Mouse (Mus musculus) forebrain, embryonic 12.5 days (tissue): ENCODE results near the gene Pcdh8. TPM values are rescaled to one million over a fixed set of nuclear protein-coding genes. Genes with fewer than 3 reads are reported as not detected.

Experiments
- ATAC-seq: fragments of 200-750 bp; cut with Nextera tagmentation; 2 replicates; pipeline ENCODE4 v1.8.0; 2017; ENCODE audit warnings: moderate TSS enrichment; ENCODE audit not compliant: low FRiP score
- H3K27ac ChIP-seq: fragments of 300-500 bp; sonication (generic); 2 replicates; pipeline ENCODE4 v1.5.1; 2016; ENCODE audit warnings: mild to moderate bottlenecking
- H3K27me3 ChIP-seq: fragments of 300-500 bp; sonication (generic); 2 replicates; pipeline ENCODE4 v1.6.1; 2016; ENCODE audit warnings: mild to moderate bottlenecking
- H3K36me3 ChIP-seq: fragments of 300-500 bp; sonication (generic); replicated peaks from 2 replicates; pipeline ENCODE4 v1.6.1; 2016; ENCODE audit warnings: mild to moderate bottlenecking
- H3K4me1 ChIP-seq: fragments of 300-500 bp; sonication (generic); 2 replicates; pipeline ENCODE4 v1.6.1; 2016
- H3K4me2 ChIP-seq: fragments of 300-500 bp; sonication (generic); 2 replicates; pipeline ENCODE4 v1.6.1; 2016; ENCODE audit warnings: mild to moderate bottlenecking, moderate library complexity
- H3K4me3 ChIP-seq: fragments of 300-500 bp; sonication (generic); replicated peaks from 2 replicates; pipeline ENCODE4 v1.5.1; 2016; ENCODE audit warnings: mild to moderate bottlenecking
- H3K9ac ChIP-seq: fragments of 300-500 bp; sonication (generic); 2 replicates; pipeline ENCODE4 v1.6.1; 2016; ENCODE audit warnings: mild to moderate bottlenecking
- H3K9me3 ChIP-seq: fragments of 300-500 bp; sonication (generic); 2 replicates; pipeline ENCODE4 v1.6.1; 2016
- WGBS: fragments of 180-500 bp; shearing (Covaris S2); methylation state at CpG from one replicate; pipeline ENCODE4 v1.1.7; 2016; 5-methylcytosine and 5-hydroxymethylcytosine counted together
- microRNA counts: library from miRNA; unstranded; fragments of <30 nt; microRNA quantifications from one replicate; lab custom pipeline; 2017
- microRNA-seq: library from miRNA; unstranded; fragments of <30 nt; microRNA quantifications from one replicate; pipeline ENCODE4, GENCODE M21; 2017
- polyA plus RNA-seq: library from polyadenylated mRNA; unstranded; fragments of >200 nt; fragmentation: Nextera tagmentation; extraction: Ambion mirVana; gene quantifications from 2 replicates; pipeline ENCODE4 v1.2.1, GENCODE M21; 2016

Pcdh8 gene
- polyA plus RNA-seq, 1 experiment from 2014 or later, result 26.7 TPM

DNA sequence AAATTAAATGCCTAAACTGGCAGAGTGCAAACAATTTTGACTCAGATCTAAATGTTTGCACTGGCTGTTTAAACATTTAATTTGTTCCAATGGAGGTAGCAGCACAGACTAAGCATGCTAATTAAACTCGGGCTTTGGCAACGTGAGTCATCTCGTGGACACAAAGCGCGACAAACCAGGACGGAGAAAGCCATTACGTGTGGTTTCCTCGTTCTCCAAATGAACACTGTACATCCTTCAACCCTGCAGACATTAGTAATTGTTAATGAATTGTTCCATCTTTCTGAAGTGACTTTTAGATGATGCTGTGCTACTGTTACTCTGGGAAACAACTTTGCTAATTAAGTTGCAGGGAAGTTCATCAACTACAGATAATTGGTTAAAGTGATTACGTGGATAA lies 32.7 kb downstream of the Pcdh8 start:
- ATAC-seq, result peak; percentile 27; the same call in 1 of the 2 replicates
- Histone ChIP-seq H3K9me3 (no peaks in the 10 kb centered on the region), H3K27ac (no peak overlapping the region), H3K4me1 (0 out of 2 replicates have a peak, but pooled peaks cover 4% of the 10 kb centered on the region), H3K27me3 (no peaks in the 10 kb centered on the region), H3K4me2 (no peak overlapping the region), H3K9ac (no peak overlapping the region), H3K36me3 (no peaks in the 10 kb centered on the region), H3K4me3 (no peak overlapping the region)
- WGBS, result 65% methylated on average over 9 of the region's 9 CpGs

GRCm38 (mm10) chr14:79737642-79738379 lies 33.3 kb downstream of the Pcdh8 start:
- Histone ChIP-seq H3K27ac (no peak overlapping the region), H3K9me3 (no peaks in the 10 kb centered on the region), H3K4me1 (0 out of 2 replicates have a peak, but pooled peaks cover 4% of the 10 kb centered on the region), H3K4me3 (no peak overlapping the region), H3K27me3 (no peaks in the 10 kb centered on the region), H3K9ac (no peak overlapping the region), H3K4me2 (no peak overlapping the region), H3K36me3 (no peaks in the 10 kb centered on the region)
- 64% methylated on average over 9 of the region's 9 CpGs for WGBS
- 0 out of 2 replicates have a peak, but pooled peaks have one; percentile 34 for ATAC-seq

DNA sequence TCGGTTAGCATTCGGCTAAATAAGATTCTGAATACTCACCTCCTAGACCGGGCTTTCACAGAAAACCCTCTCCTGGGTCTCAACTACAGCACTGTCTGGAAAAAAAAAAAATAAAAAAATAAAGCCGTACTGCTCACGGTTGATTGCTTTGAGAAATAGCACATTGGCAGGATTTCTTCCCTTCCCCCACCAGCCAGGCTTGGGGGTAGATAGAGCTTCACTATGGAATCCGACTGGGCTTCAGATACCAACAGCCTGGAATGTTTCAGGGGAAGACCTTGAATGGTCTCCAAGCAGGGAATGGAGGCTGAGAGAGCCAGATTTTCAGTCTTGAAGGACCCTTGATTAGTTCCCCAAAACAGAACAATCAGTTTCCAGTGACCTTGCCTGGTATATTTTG lies 34.3 kb downstream of the Pcdh8 start:
- no peak overlapping the region for H3K4me2 ChIP-seq
- no peak overlapping the region for H3K4me3 ChIP-seq
- no peak overlapping the region for H3K9ac ChIP-seq
- H3K9me3 ChIP-seq, result no peaks in the 10 kb centered on the region
- no peak for ATAC-seq
- WGBS, result 68% methylated on average over 6 of the region's 6 CpGs
- no peaks in the 10 kb centered on the region for H3K36me3 ChIP-seq
- H3K4me1 ChIP-seq, result 0 out of 2 replicates have a peak, but pooled peaks cover 4% of the 10 kb centered on the region
- H3K27me3 ChIP-seq, result no peaks in the 10 kb centered on the region
- H3K27ac ChIP-seq, result no peak overlapping the region

- 86% methylated on average over 6 of the region's 6 CpGs for WGBS
- 0 out of 2 replicates have a peak, but pooled peaks cover 4% of the 10 kb centered on the region for H3K4me1 ChIP-seq
- H3K4me3 ChIP-seq, result no peak overlapping the region
- ATAC-seq, result no peak
- no peak overlapping the region for H3K4me2 ChIP-seq
- no peak overlapping the region for H3K27ac ChIP-seq
- H3K27me3 ChIP-seq, result no peaks in the 10 kb centered on the region
- no peak overlapping the region for H3K9ac ChIP-seq
- H3K9me3 ChIP-seq, result no peaks in the 10 kb centered on the region
- H3K36me3 ChIP-seq, result no peaks in the 10 kb centered on the region
Observed at GRCm38 (mm10) chr14:79733501-79733900, 37.6 kb downstream of the Pcdh8 start.

GRCm38 (mm10) chr14:79728811-79729210 lies 42.3 kb downstream of the Pcdh8 start:
- WGBS, result 68% methylated on average over 6 of the region's 6 CpGs
- H3K27ac ChIP-seq, result no peak overlapping the region
- H3K4me3 ChIP-seq, result no peak overlapping the region
- no peaks in the 10 kb centered on the region for H3K9me3 ChIP-seq
- H3K4me2 ChIP-seq, result no peak overlapping the region
- no peaks in the 10 kb centered on the region for H3K27me3 ChIP-seq
- H3K4me1 ChIP-seq, result peaks cover 16% of the 10 kb centered on the region
- H3K9ac ChIP-seq, result no peak overlapping the region
- no peaks in the 10 kb centered on the region for H3K36me3 ChIP-seq
- no peak for ATAC-seq

- H3K4me2 ChIP-seq, result 0 out of 2 replicates have a peak overlapping the region, but pooled peaks have one; percentile 8
- no peaks in the 10 kb centered on the region for H3K27me3 ChIP-seq
- no peaks in the 10 kb centered on the region for H3K9me3 ChIP-seq
- peak overlapping the region; percentile 68 for H3K27ac ChIP-seq
- ATAC-seq, result peak; percentile 79
- WGBS, result 61% methylated on average over 18 of the region's 18 CpGs
- H3K4me1 ChIP-seq, result peaks cover 35% of the 10 kb centered on the region
- no peaks in the 10 kb centered on the region for H3K36me3 ChIP-seq
- no peak overlapping the region for H3K4me3 ChIP-seq
- H3K9ac ChIP-seq, result no peak overlapping the region
Observed at GRCm38 (mm10) chr14:79724002-79724681, 47.0 kb downstream of the Pcdh8 start.

DNA sequence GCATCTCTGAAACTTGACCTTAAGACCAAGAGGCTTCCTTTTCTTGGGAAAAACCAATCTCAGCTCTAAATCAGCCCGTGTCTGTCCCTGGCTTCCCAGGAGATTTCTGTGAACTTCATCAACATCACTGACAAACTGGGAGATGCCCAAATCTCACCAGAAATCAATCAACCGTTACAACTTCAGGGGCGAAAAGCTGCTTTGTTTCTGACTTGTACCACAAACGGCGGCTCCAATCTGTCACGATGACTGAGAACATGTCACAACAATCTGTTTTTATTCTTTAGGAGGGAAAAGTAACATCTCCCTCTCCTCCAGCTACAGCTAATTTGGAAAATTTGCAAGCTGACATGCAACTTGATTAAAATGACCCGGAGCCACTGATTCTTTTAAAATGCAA lies 48.9 kb downstream of the Pcdh8 start:
- H3K36me3 ChIP-seq, result no peaks in the 10 kb centered on the region
- no peaks in the 10 kb centered on the region for H3K9me3 ChIP-seq
- no peak overlapping the region for H3K4me3 ChIP-seq
- no peak for ATAC-seq
- H3K9ac ChIP-seq, result no peak overlapping the region
- H3K4me1 ChIP-seq, result peaks cover 36% of the 10 kb centered on the region
- 44% methylated on average over 7 of the region's 7 CpGs for WGBS
- no peak overlapping the region for H3K4me2 ChIP-seq
- 0 out of 2 replicates have a peak, but pooled peaks cover 3% of the 10 kb centered on the region for H3K27me3 ChIP-seq
- H3K27ac ChIP-seq, result no peak overlapping the region

MicroRNAs within 50 kb of the gene (microRNA counts, 519-probe panel; counts per million panel counts)
- microRNA mmu-miR-759 (lab: Ali Mortazavi, UCI), result not detected

Small RNA genes within 50 kb of the gene (microRNA-seq; reads per million reads assigned to microRNA genes)
- gene Mir759, result not detected

Other genes with a start within 250 kb of the Pcdh8 start
- gene Sugt1, start 183.6 kb downstream of the Pcdh8 start, polyA plus RNA-seq, result 135 and 137 TPM in 2 replicates
- 6.9 and 8.6 TPM in 2 replicates for gene Cnmd, start 109.1 kb downstream of the Pcdh8 start, polyA plus RNA-seq
- 0.41 and 0.42 TPM in 2 replicates for gene Olfm4, start 212.8 kb upstream of the Pcdh8 start, polyA plus RNA-seq